Mouse (Mus musculus): ENCODE measurements at regions not wholly inside any gene's neighbourhood (a gene's known extent, or its start where the extent isn't known, plus 50 kb on each side); places are given as distances from the start of the nearest gene placed in this dataset.

GRCm38 (mm10) chr4:105526755-105527154 is 262.9 kb upstream of the Gm12728 start:
- Histone ChIP-seq H3K4me1 (ENCODE audit: insufficient read depth, low read length) (no peaks in the 10 kb centered on the region), H3K4me3 (ENCODE audit: low read length) (no peak overlapping the region), H3K36me3 (ENCODE audit: insufficient read depth, low read length) (no peaks in the 10 kb centered on the region), H3K9ac (replicated peaks; ENCODE audit: low read length) (no peak overlapping the region), H3K27ac (ENCODE audit: low read length) (no peak overlapping the region), H3K4me2 (replicated peaks; ENCODE audit: low read depth, low read length) (no peak overlapping the region), H3K9me3 (ENCODE audit: low read length) (no peaks in the 10 kb centered on the region), H3K27me3 (ENCODE audit: insufficient read depth, low read length) (no peaks in the 10 kb centered on the region)
- WGBS = 85% methylated on average over 7 of the region's 7 CpGs
- ATAC-seq (ENCODE audit: low FRiP score, low TSS enrichment) = no peak

- no peaks in the 10 kb centered on the region for H3K36me3 ChIP-seq (ENCODE audit: insufficient read depth, low read length)
Observed at GRCm38 (mm10) chr4:105527316-105527715, 262.4 kb upstream of the Gm12728 start.

DNA sequence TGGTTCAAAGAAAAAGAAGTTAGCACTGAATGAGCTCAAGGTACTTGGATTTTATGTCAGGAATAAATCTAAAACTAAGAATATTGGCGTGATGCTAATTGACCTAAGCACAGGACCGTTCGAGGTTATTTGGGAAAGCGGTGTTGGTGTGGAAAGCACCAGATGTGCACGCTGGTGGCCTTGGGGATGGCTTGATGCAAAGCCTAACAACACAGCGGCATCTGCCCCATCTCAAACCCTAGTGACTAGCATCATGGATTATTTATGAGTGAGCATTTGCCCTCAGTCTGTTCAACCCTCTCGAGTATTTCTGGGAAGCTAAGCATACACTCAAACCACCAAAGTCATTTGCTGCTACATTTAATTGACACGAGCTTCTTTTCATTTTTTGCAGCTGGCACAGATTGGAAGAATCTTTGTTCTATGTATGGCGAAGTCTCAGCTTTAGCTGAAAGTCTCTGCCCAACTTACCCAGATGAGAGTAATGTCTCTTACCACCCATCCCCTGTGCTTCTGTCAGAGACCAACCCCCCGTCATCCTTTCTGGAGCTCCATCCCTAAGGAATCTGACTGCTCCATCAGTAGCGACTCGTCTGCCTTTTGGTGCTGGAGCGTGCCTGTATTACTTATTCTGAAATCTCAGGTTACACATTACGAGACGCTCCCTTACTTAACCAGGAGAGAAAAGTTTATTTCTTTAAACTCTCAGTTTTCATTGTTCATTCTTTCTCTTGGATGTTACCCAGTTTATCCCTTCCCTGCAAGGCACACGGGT is 257.8 kb upstream of the Gm12728 start:
- WGBS = 48% methylated on average over 16 of the region's 16 CpGs
- no peak for ATAC-seq (ENCODE audit: low FRiP score, low TSS enrichment)

More at GRCm38 (mm10) chr4:105527316-105527715, 262.4 kb upstream of the Gm12728 start:
- Histone ChIP-seq H3K4me2 (replicated peaks; ENCODE audit: low read depth, low read length) (no peak overlapping the region), H3K4me1 (ENCODE audit: insufficient read depth, low read length) (peaks cover 4% of the 10 kb centered on the region; the same call in 1 of the 2 replicates), H3K9ac (replicated peaks; ENCODE audit: low read length) (no peak overlapping the region), H3K27me3 (ENCODE audit: insufficient read depth, low read length) (no peaks in the 10 kb centered on the region), H3K27ac (ENCODE audit: low read length) (no peak overlapping the region), H3K4me3 (ENCODE audit: low read length) (no peak overlapping the region), H3K9me3 (ENCODE audit: low read length) (no peaks in the 10 kb centered on the region)
- 79% methylated on average over 3 of the region's 3 CpGs for WGBS
- ATAC-seq (ENCODE audit: low FRiP score, low TSS enrichment) = no peak

GRCm38 (mm10) chr4:105535451-105535850 is 254.2 kb upstream of the Gm12728 start:
- H3K4me3 ChIP-seq (ENCODE audit: low read length) = no peak overlapping the region
- H3K27me3 ChIP-seq (ENCODE audit: insufficient read depth, low read length) = no peaks in the 10 kb centered on the region
- H3K4me2 ChIP-seq (replicated peaks; ENCODE audit: low read depth, low read length) = no peak overlapping the region
- ATAC-seq (ENCODE audit: low FRiP score, low TSS enrichment) = no peak
- no peaks in the 10 kb centered on the region for H3K36me3 ChIP-seq (ENCODE audit: insufficient read depth, low read length)
- peaks cover 5% of the 10 kb centered on the region; the same call in 1 of the 2 replicates for H3K4me1 ChIP-seq (ENCODE audit: insufficient read depth, low read length)
- 45% methylated on average over 6 of the region's 6 CpGs for WGBS
- H3K9ac ChIP-seq (replicated peaks; ENCODE audit: low read length) = no peak overlapping the region
- H3K9me3 ChIP-seq (ENCODE audit: low read length) = no peaks in the 10 kb centered on the region
- no peak overlapping the region for H3K27ac ChIP-seq (ENCODE audit: low read length)

More for the DNA sequence above, 257.8 kb upstream of the Gm12728 start:
- H3K4me1 ChIP-seq (ENCODE audit: insufficient read depth, low read length) = peaks cover 4% of the 10 kb centered on the region; the same call in 1 of the 2 replicates
- H3K4me3 ChIP-seq (ENCODE audit: low read length) = no peak overlapping the region
- H3K27ac ChIP-seq (ENCODE audit: low read length) = no peak overlapping the region
- H3K4me2 ChIP-seq (replicated peaks; ENCODE audit: low read depth, low read length) = no peak overlapping the region
- H3K27me3 ChIP-seq (ENCODE audit: insufficient read depth, low read length) = no peaks in the 10 kb centered on the region
- H3K36me3 ChIP-seq (ENCODE audit: insufficient read depth, low read length) = no peaks in the 10 kb centered on the region
- H3K9ac ChIP-seq (replicated peaks; ENCODE audit: low read length) = no peak overlapping the region
- no peaks in the 10 kb centered on the region for H3K9me3 ChIP-seq (ENCODE audit: low read length)

DNA sequence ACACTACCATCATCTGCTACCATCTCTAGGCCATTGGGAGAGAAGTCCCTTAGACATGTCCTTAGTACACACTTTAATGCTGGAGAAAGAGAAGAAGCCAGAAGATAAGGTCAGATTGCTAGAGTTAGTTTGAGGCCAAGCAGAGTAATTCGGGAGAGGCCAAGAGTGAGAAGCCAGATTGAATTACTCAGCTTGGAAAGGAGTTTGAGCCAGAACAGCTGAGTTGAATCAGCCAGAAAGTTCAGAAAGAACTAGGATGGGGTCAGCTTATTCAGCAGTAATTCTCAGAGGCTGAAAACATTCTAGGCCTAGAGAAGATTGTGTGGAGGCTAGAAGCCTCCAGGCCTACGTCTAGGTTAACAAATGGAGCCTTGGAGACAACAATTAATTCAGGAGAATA is 244.2 kb upstream of the Gm12728 start:
- H3K4me2 ChIP-seq (replicated peaks; ENCODE audit: low read depth, low read length) = no peak overlapping the region
- H3K9me3 ChIP-seq (ENCODE audit: low read length) = peaks cover 10% of the 10 kb centered on the region; the same call in 1 of the 2 replicates
- H3K27me3 ChIP-seq (ENCODE audit: insufficient read depth, low read length) = no peaks in the 10 kb centered on the region
- H3K36me3 ChIP-seq (ENCODE audit: insufficient read depth, low read length) = no peaks in the 10 kb centered on the region
- peaks cover 3% of the 10 kb centered on the region; the same call in 1 of the 2 replicates for H3K4me1 ChIP-seq (ENCODE audit: insufficient read depth, low read length)
- 34% methylated on average over 2 of the region's 2 CpGs for WGBS
- H3K27ac ChIP-seq (ENCODE audit: low read length) = 0 out of 2 replicates have a peak overlapping the region, but pooled peaks have one; percentile 34
- no peak for ATAC-seq (ENCODE audit: low FRiP score, low TSS enrichment)
- no peak overlapping the region for H3K9ac ChIP-seq (replicated peaks; ENCODE audit: low read length)
- no peak overlapping the region for H3K4me3 ChIP-seq (ENCODE audit: low read length)

DNA sequence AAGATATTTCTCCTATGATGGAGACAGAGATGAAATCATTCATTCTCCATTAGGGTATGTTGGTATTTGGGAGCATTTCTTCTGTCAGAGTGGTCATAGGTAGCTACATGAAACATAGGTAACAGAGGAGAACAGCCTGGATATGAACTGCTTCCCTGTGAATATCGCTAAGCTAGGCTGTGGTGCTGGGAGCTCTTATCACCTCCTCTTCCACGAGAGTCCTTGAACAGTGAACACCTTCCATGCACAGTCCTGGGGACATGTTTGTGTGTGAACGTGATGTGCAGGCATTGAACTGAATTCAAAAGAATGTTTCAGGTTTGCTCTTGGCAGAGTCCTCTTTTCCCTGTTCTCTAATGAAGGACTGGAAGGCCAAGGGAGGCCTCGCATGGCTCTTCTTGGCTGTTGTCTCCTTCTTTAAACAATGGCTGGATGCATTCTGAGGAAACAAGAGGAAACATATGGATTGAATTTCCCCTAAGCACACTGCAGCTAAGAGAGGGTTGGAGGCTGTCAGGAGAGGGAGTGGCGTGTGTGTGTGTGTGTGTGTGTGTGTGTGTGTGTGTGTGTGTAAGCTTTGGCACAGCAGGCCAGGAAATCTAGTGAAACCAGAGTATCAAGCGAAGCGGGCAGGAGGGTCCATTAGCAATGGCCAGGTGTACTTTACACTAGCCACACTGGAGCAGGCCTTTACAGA is 239.8 kb upstream of the Gm12728 start:
- WGBS = 68% methylated on average over 7 of the region's 7 CpGs
- H3K9ac ChIP-seq (replicated peaks; ENCODE audit: low read length) = no peak overlapping the region
- ATAC-seq (ENCODE audit: low FRiP score, low TSS enrichment) = no peak
- no peaks in the 10 kb centered on the region for H3K36me3 ChIP-seq (ENCODE audit: insufficient read depth, low read length)
- peaks cover 7% of the 10 kb centered on the region; the same call in 1 of the 2 replicates for H3K9me3 ChIP-seq (ENCODE audit: low read length)
- H3K27ac ChIP-seq (ENCODE audit: low read length) = peak overlapping the region; percentile 35; the same call in 1 of the 2 replicates
- H3K27me3 ChIP-seq (ENCODE audit: insufficient read depth, low read length) = no peaks in the 10 kb centered on the region
- H3K4me1 ChIP-seq (ENCODE audit: insufficient read depth, low read length) = no peaks in the 10 kb centered on the region
- H3K4me2 ChIP-seq (replicated peaks; ENCODE audit: low read depth, low read length) = no peak overlapping the region
- H3K4me3 ChIP-seq (ENCODE audit: low read length) = no peak overlapping the region

GRCm38 (mm10) chr4:105551966-105552685 is 237.5 kb upstream of the Gm12728 start:
- no peaks in the 10 kb centered on the region for H3K27me3 ChIP-seq (ENCODE audit: insufficient read depth, low read length)
- no peak overlapping the region for H3K4me2 ChIP-seq (replicated peaks; ENCODE audit: low read depth, low read length)
- no peak overlapping the region for H3K27ac ChIP-seq (ENCODE audit: low read length)
- H3K4me1 ChIP-seq (ENCODE audit: insufficient read depth, low read length) = no peaks in the 10 kb centered on the region
- H3K9ac ChIP-seq (replicated peaks; ENCODE audit: low read length) = no peak overlapping the region
- no peaks in the 10 kb centered on the region for H3K36me3 ChIP-seq (ENCODE audit: insufficient read depth, low read length)
- 84% methylated on average over 4 of the region's 4 CpGs for WGBS
- H3K4me3 ChIP-seq (ENCODE audit: low read length) = no peak overlapping the region
- H3K9me3 ChIP-seq (ENCODE audit: low read length) = no peaks in the 10 kb centered on the region
- ATAC-seq (ENCODE audit: low FRiP score, low TSS enrichment) = no peak

DNA sequence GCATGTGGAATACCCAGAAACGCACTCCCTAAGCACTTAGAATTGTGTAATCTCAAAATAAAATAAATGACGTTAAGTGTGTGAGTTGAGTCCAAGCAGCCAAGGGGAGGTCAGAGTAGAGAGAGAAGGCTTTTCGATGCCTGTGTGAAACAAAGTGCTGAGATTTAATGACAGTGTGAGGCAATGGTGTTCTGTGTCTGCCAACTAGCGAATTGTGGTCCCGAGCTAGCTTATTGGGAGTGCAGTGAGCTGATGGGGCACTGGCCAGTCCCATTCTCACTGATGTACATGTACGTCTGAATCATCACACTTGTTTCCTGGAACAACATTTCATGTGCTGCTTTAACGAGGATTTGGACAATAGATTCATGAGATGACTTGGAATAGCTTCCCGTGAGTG is 234.7 kb upstream of the Gm12728 start:
- Histone ChIP-seq H3K4me2 (replicated peaks; ENCODE audit: low read depth, low read length) (no peak overlapping the region), H3K4me1 (ENCODE audit: insufficient read depth, low read length) (no peaks in the 10 kb centered on the region), H3K9ac (replicated peaks; ENCODE audit: low read length) (no peak overlapping the region), H3K36me3 (ENCODE audit: insufficient read depth, low read length) (no peaks in the 10 kb centered on the region), H3K27ac (ENCODE audit: low read length) (no peak overlapping the region), H3K9me3 (ENCODE audit: low read length) (no peaks in the 10 kb centered on the region), H3K4me3 (ENCODE audit: low read length) (no peak overlapping the region), H3K27me3 (ENCODE audit: insufficient read depth, low read length) (no peaks in the 10 kb centered on the region)
- no peak for ATAC-seq (ENCODE audit: low FRiP score, low TSS enrichment)
- WGBS = 78% methylated on average over 8 of the region's 8 CpGs

DNA sequence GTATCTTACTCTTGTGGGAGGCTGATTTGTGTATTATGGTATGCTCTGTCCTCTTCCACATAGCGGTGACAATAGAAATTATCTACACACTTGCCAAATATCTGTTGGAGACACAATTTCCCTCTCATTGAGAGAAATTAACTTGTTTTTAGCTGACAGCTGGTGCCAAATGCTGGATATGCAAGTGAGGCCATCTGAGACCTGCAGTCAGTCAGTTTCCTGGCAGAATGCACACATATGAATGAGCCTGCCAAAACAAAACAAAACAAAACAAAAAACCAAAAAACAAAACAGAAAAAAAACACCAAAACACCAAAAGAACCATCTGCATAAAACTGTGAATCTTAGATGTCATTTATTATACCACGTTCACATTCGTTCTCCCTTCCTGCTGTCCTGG is 233.7 kb upstream of the Gm12728 start:
- ATAC-seq (ENCODE audit: low FRiP score, low TSS enrichment) = no peak
- Histone ChIP-seq H3K4me3 (ENCODE audit: low read length) (no peak overlapping the region), H3K27me3 (ENCODE audit: insufficient read depth, low read length) (no peaks in the 10 kb centered on the region), H3K36me3 (ENCODE audit: insufficient read depth, low read length) (no peaks in the 10 kb centered on the region), H3K4me1 (ENCODE audit: insufficient read depth, low read length) (no peaks in the 10 kb centered on the region), H3K9me3 (ENCODE audit: low read length) (no peaks in the 10 kb centered on the region), H3K27ac (ENCODE audit: low read length) (no peak overlapping the region), H3K9ac (replicated peaks; ENCODE audit: low read length) (no peak overlapping the region), H3K4me2 (replicated peaks; ENCODE audit: low read depth, low read length) (no peak overlapping the region)
- 96% methylated on average over 3 of the region's 3 CpGs for WGBS

Measured in kidney, embryonic 16.5 days (tissue).